Mouse (Mus musculus) forebrain, embryonic 12.5 days (tissue): ENCODE measurements around the gene Acta1. TPM values are rescaled to one million over a fixed set of nuclear protein-coding genes. Genes with fewer than 3 reads are reported as not detected.

Experiments
- ATAC-seq: fragments of 200-750 bp; cut with Nextera tagmentation; 2 replicates; pipeline ENCODE4 v1.8.0; 2017; ENCODE audit warnings: moderate TSS enrichment; ENCODE audit not compliant: low FRiP score
- H3K27ac ChIP-seq: fragments of 300-500 bp; sonication (generic); 2 replicates; pipeline ENCODE4 v1.5.1; 2016; ENCODE audit warnings: mild to moderate bottlenecking
- H3K27me3 ChIP-seq: fragments of 300-500 bp; sonication (generic); 2 replicates; pipeline ENCODE4 v1.6.1; 2016; ENCODE audit warnings: mild to moderate bottlenecking
- H3K36me3 ChIP-seq: fragments of 300-500 bp; sonication (generic); replicated peaks from 2 replicates; pipeline ENCODE4 v1.6.1; 2016; ENCODE audit warnings: mild to moderate bottlenecking
- H3K4me1 ChIP-seq: fragments of 300-500 bp; sonication (generic); 2 replicates; pipeline ENCODE4 v1.6.1; 2016
- H3K4me2 ChIP-seq: fragments of 300-500 bp; sonication (generic); 2 replicates; pipeline ENCODE4 v1.6.1; 2016; ENCODE audit warnings: mild to moderate bottlenecking, moderate library complexity
- H3K4me3 ChIP-seq: fragments of 300-500 bp; sonication (generic); replicated peaks from 2 replicates; pipeline ENCODE4 v1.5.1; 2016; ENCODE audit warnings: mild to moderate bottlenecking
- H3K9ac ChIP-seq: fragments of 300-500 bp; sonication (generic); 2 replicates; pipeline ENCODE4 v1.6.1; 2016; ENCODE audit warnings: mild to moderate bottlenecking
- H3K9me3 ChIP-seq: fragments of 300-500 bp; sonication (generic); 2 replicates; pipeline ENCODE4 v1.6.1; 2016
- WGBS: fragments of 180-500 bp; shearing (Covaris S2); methylation state at CpG from one replicate; pipeline ENCODE4 v1.1.7; 2016; 5-methylcytosine and 5-hydroxymethylcytosine counted together
- polyA plus RNA-seq: library from polyadenylated mRNA; unstranded; fragments of >200 nt; fragmentation: Nextera tagmentation; extraction: Ambion mirVana; gene quantifications from 2 replicates; pipeline ENCODE4 v1.2.1, GENCODE M21; 2016

The Acta1 gene
- polyA plus RNA-seq, 1 experiment from 2014 or later = 2.4 TPM

DNA sequence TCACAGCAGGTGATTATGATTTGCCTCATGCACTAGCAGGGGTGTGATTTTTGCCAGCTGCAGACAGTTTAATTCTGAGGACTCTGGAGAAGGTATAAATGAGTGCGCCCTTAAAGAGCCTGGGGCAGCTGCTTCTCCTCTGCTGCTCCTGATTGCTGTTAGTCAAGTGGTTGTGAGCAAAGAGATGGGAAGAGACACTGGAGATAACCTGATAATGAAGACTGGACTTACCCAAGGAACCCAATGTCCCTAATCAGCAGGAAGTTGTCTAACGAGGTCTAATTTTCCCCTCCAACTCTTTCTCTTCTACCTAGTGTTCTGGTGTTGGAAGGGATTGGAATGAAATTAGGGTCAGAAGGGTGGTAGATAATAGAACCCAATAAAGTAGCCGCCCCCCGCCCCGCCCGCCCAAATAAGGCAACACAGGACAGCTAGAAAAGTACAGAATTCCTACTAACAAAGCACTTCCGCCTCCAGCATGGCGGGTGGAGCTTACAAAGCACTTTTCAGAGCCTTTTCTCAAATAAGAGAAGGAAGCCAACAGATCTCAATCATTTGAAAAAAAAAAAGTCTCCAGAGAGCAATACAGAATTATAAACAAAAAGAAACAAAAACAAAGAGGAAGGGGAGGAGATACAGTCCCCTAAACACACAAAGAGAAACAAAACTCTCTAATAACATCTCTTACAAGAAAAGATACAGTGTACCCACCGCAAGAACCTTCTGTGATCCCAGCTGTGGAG lies 39.6 kb downstream of the Acta1 start:
- H3K27me3 ChIP-seq = peaks cover 2% of the 10 kb centered on the region; the same call in 1 of the 2 replicates
- no peak overlapping the region for H3K9ac ChIP-seq
- H3K27ac ChIP-seq = no peak overlapping the region
- WGBS = 76% methylated on average over 9 of the region's 9 CpGs
- no peaks in the 10 kb centered on the region for H3K9me3 ChIP-seq
- H3K4me2 ChIP-seq = no peak overlapping the region
- peaks cover 14% of the 10 kb centered on the region for H3K4me1 ChIP-seq
- no peak overlapping the region for H3K4me3 ChIP-seq
- no peak for ATAC-seq
- no peaks in the 10 kb centered on the region for H3K36me3 ChIP-seq

DNA sequence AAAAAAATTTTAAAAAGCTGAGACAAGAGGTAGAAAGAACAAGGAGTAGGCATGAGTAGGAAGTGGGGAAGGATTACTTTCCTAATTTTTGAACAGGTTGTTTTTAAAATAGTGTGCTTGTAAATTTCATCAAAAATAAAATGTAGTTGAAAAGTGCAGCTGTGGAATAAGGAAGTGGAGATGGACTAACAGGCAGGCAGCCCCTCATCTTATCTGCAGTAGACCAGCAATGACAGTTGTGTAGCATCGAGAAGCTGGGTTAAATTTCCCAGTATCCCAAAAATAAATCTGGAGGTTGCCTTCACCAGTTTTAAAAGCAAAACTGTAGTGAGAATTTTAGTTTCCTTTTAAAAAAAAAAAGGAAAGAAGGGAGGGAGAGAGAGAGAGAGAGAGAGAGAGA lies 40.3 kb downstream of the Acta1 start:
- H3K9me3 ChIP-seq = no peaks in the 10 kb centered on the region
- H3K27ac ChIP-seq = no peak overlapping the region
- no peaks in the 10 kb centered on the region for H3K27me3 ChIP-seq
- peaks cover 13% of the 10 kb centered on the region for H3K4me1 ChIP-seq
- no peak overlapping the region for H3K9ac ChIP-seq
- ATAC-seq = no peak
- no peak overlapping the region for H3K4me3 ChIP-seq
- 94% methylated on average over 1 of the region's 1 CpGs for WGBS
- no peak overlapping the region for H3K4me2 ChIP-seq
- H3K36me3 ChIP-seq = no peaks in the 10 kb centered on the region

DNA sequence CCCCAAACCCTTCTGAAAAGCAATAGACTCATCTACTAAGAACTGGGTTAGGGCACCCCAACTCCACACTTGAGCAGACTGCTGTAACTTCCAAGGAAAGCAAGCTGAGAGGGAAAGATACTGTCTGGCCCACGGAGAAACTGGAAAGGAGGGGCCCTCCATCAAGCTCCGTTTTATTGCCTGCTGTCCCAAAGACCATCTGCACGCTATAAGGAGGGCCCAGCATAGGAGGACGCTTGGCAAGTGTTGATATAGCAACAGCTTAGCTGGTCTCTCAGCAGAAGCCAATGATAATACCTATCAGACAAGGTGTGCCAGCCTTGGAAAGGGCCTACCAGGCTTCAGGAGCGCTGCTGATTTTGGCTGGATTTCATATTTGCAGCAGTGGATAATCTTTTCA lies 43.0 kb downstream of the Acta1 start:
- no peak for ATAC-seq
- Histone ChIP-seq H3K9ac (no peak overlapping the region), H3K4me2 (no peak overlapping the region), H3K4me1 (peaks cover 4% of the 10 kb centered on the region; the same call in 1 of the 2 replicates), H3K9me3 (no peaks in the 10 kb centered on the region), H3K4me3 (no peak overlapping the region), H3K27ac (no peak overlapping the region), H3K27me3 (no peaks in the 10 kb centered on the region), H3K36me3 (no peaks in the 10 kb centered on the region)
- WGBS = 67% methylated on average over 5 of the region's 5 CpGs

DNA sequence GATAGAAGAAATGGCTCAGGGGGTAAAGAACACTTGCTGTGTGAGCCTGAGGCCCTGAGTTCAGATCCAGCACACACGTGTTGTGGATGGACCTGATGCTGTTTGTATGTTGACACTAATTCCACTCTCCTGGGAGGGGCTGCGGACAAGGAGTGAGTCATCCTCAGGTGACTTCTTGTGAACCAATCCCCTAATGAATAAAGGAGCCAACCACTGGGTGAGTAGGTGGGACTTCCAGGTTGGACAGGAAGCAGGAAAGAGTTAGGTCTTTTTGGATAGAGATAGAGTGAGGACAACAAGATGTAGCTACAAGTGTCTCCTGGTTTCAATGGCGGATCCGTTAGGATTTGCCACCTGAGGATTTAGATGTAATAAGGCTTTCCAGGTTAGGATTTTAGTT lies 45.2 kb downstream of the Acta1 start:
- H3K4me2 ChIP-seq = no peak overlapping the region
- H3K9ac ChIP-seq = no peak overlapping the region
- H3K36me3 ChIP-seq = peaks cover 4% of the 10 kb centered on the region; the same call in 1 of the 2 replicates
- H3K27me3 ChIP-seq = no peaks in the 10 kb centered on the region
- peaks cover 6% of the 10 kb centered on the region; the same call in 1 of the 2 replicates for H3K4me1 ChIP-seq
- ATAC-seq = no peak
- no peak overlapping the region for H3K4me3 ChIP-seq
- H3K9me3 ChIP-seq = no peaks in the 10 kb centered on the region
- WGBS = 87% methylated on average over 4 of the region's 4 CpGs
- H3K27ac ChIP-seq = no peak overlapping the region

DNA sequence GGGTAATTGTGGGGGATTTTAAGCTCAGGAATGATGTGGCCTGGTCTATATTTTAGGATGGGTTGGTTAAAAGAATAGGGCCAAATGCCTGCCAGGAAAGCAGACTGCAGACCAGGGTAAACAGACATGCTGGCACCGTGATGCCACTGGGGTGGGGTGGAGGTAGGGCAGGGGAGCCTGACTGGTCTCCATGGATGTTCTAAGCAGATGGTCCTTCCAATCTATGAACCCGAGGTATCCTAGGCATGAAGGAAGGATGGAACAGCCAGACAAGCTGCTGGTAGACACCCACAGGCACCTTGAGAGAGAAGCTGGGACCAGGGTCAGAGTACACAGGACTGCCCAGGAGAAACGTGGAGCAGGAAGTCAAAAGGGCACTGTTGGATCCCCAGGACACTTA lies 47.0 kb downstream of the Acta1 start:
- H3K4me2 ChIP-seq = no peak overlapping the region
- ATAC-seq = no peak
- WGBS = 67% methylated on average over 3 of the region's 3 CpGs

DNA sequence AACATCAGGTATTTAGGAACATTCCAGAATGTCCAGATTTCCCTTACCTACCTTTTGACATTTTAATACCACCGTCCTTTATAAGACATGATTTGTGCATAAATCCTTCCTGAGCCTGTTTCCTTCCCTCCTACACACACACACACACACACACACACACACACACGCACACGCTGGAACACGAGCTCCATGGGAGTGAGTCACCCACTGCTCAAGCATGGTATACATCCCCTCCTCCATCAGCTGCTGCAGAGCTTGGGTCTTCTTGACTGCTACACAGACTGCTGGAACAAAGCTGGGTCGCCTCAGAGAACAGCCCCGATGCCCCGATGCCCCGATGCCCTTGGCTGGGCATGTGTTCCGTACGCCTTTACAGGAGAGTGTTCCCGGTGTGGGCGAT lies 48.0 kb downstream of the Acta1 start:
- H3K4me3 ChIP-seq = no peak overlapping the region
- WGBS = 93% methylated on average over 12 of the region's 12 CpGs

More for the DNA sequence above, 47.0 kb downstream of the Acta1 start:
- Histone ChIP-seq H3K27ac (no peak overlapping the region), H3K9me3 (no peaks in the 10 kb centered on the region), H3K27me3 (no peaks in the 10 kb centered on the region), H3K4me1 (peaks cover 6% of the 10 kb centered on the region; the same call in 1 of the 2 replicates), H3K9ac (no peak overlapping the region), H3K36me3 (peaks cover 4% of the 10 kb centered on the region; the same call in 1 of the 2 replicates), H3K4me3 (no peak overlapping the region)

DNA sequence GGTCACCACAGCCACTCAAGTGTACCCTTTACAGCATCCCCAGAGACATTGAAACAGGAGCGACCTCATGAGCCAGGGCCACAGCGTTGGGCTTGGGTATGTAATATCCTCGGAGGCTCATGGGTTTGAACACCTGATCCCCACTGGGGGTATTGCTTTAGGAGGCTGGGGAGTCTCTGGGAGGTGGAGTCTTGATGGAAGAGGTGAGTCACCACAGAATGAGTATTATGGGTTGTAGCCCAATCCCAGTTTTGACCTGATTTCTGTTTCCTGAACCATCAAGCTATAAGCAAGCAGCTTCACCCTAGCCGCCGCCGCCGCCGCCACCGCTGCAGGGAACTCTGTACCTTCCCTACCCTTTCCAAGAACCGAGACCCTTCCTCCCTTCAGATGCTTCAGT lies 48.6 kb downstream of the Acta1 start:
- Histone ChIP-seq H3K9me3 (no peaks in the 10 kb centered on the region), H3K27me3 (no peaks in the 10 kb centered on the region), H3K4me2 (no peak overlapping the region), H3K27ac (no peak overlapping the region), H3K4me3 (no peak overlapping the region), H3K36me3 (peaks cover 4% of the 10 kb centered on the region; the same call in 1 of the 2 replicates), H3K9ac (no peak overlapping the region), H3K4me1 (peaks cover 6% of the 10 kb centered on the region; the same call in 1 of the 2 replicates)
- WGBS = 92% methylated on average over 10 of the region's 10 CpGs
- ATAC-seq = no peak

More for the DNA sequence above, 48.0 kb downstream of the Acta1 start:
- Histone ChIP-seq H3K27me3 (no peaks in the 10 kb centered on the region), H3K9me3 (no peaks in the 10 kb centered on the region), H3K36me3 (peaks cover 4% of the 10 kb centered on the region; the same call in 1 of the 2 replicates), H3K4me1 (peaks cover 6% of the 10 kb centered on the region; the same call in 1 of the 2 replicates), H3K27ac (no peak overlapping the region), H3K9ac (no peak overlapping the region), H3K4me2 (no peak overlapping the region)
- no peak for ATAC-seq

DNA sequence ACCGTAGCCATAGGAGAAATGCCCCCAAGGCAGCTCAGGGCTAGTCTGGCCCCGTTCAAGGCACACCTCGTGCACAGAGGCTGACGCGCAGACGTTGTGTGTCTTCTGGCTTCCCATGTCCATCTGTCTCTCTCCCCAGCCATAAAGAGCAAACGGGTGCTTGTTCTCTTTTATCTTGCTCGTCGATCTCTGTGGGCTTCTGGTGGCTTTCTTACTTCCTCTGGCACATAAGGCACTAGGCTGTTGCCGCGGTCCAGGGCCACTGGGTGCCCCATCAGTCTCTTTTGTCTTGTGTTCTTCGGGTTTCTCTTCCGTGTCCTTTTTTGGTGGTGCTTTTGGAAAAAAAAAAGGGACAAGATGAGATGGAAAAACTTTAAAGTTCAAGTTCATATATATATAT lies 49.4 kb downstream of the Acta1 start:
- peaks cover 4% of the 10 kb centered on the region; the same call in 1 of the 2 replicates for H3K36me3 ChIP-seq
- peaks cover 6% of the 10 kb centered on the region; the same call in 1 of the 2 replicates for H3K4me1 ChIP-seq
- ATAC-seq = no peak
- WGBS = 91% methylated on average over 13 of the region's 13 CpGs
- no peak overlapping the region for H3K27ac ChIP-seq
- no peak overlapping the region for H3K4me3 ChIP-seq
- H3K4me2 ChIP-seq = no peak overlapping the region
- no peaks in the 10 kb centered on the region for H3K27me3 ChIP-seq
- H3K9me3 ChIP-seq = no peaks in the 10 kb centered on the region
- H3K9ac ChIP-seq = no peak overlapping the region

DNA sequence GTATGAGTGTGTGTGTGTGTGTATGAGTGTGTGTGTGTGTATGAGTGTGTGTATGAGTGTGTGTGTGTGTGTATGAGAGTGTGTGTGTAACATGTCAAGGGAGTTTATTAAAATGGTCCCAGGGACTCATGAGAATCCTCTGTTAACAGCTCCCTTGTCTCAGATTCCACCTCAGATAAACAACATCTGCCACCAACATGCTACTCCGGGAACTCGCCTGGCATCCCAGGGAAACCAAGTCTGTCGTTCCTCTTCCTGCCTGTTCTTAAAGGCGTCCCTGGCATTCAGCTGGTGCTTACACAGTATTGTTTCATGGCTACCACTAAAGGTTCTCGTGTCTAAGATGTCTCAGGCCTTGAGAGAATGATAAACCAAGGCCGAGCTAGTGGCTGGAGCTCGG lies 50.2 kb downstream of the Acta1 start:
- H3K27ac ChIP-seq = no peak overlapping the region
- no peak for ATAC-seq
- 84% methylated on average over 7 of the region's 7 CpGs for WGBS
- H3K4me2 ChIP-seq = no peak overlapping the region
- peaks cover 7% of the 10 kb centered on the region; the same call in 1 of the 2 replicates for H3K36me3 ChIP-seq
- H3K27me3 ChIP-seq = no peaks in the 10 kb centered on the region
- no peak overlapping the region for H3K9ac ChIP-seq
- no peaks in the 10 kb centered on the region for H3K9me3 ChIP-seq
- H3K4me3 ChIP-seq = no peak overlapping the region
- H3K4me1 ChIP-seq = peaks cover 6% of the 10 kb centered on the region; the same call in 1 of the 2 replicates

DNA sequence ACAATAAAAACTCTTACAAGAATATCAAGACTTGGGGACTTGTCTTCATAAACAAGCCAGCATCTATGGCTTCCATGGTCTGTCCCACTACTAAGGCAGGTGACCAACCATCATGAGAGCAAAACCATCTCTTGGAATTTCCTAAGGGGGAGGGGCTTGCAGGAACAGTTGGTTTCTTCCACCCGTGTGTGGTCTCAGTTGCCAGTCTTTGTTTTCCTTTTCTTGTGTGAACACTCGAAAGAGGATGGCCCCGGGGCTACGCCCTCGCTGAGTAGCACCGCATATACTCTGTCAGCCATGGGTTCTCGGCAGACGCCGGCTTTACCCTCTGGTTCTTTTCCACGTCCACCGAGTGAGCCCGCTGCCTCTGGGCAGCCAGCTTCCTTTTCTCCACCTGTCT lies 52.5 kb downstream of the Acta1 start:
- no peak overlapping the region for H3K4me2 ChIP-seq
- 0 out of 2 replicates have a peak, but pooled peaks cover 3% of the 10 kb centered on the region for H3K4me1 ChIP-seq
- H3K27me3 ChIP-seq = no peaks in the 10 kb centered on the region
- H3K9me3 ChIP-seq = no peaks in the 10 kb centered on the region
- WGBS = 87% methylated on average over 12 of the region's 12 CpGs
- no peak overlapping the region for H3K4me3 ChIP-seq
- ATAC-seq = no peak
- H3K9ac ChIP-seq = no peak overlapping the region
- peaks cover 15% of the 10 kb centered on the region for H3K36me3 ChIP-seq
- H3K27ac ChIP-seq = no peak overlapping the region

Other genes starting within 250 kb of the Acta1 start
- gene Rhou, start 240.8 kb downstream of the Acta1 start, polyA plus RNA-seq = 7.6 and 7.9 TPM in 2 replicates
- 61.4 and 63.9 TPM in 2 replicates for gene Rab4a, start 88.8 kb downstream of the Acta1 start, polyA plus RNA-seq
- gene Ccsap, start 34.5 kb downstream of the Acta1 start, polyA plus RNA-seq = 11.7 and 12.3 TPM in 2 replicates
- gene Nup133, start 54.5 kb upstream of the Acta1 start, polyA plus RNA-seq = 50.3 and 56.2 TPM in 2 replicates
- gene Abcb10, start 88.4 kb upstream of the Acta1 start, polyA plus RNA-seq = 16.1 and 17.3 TPM in 2 replicates
- gene Taf5l, start 126.6 kb upstream of the Acta1 start, polyA plus RNA-seq = 38.7 and 39.8 TPM in 2 replicates
- 6.5 and 7.7 TPM in 2 replicates for gene Urb2, start 126.8 kb upstream of the Acta1 start, polyA plus RNA-seq